Mouse (Mus musculus) hindbrain, embryonic 15.5 days (tissue): ENCODE measurements around the gene Olfr364-ps1. TPM values are rescaled to one million over a fixed set of nuclear protein-coding genes. Genes with fewer than 3 reads are reported as not detected.

ENCODE experiments used
- ATAC-seq: fragments of 200-750 bp; cut with Nextera tagmentation; 2 replicates; pipeline ENCODE4 v1.8.0; 2017; ENCODE audit warnings: low read depth, moderate number of reproducible peaks, moderate TSS enrichment; ENCODE audit not compliant: low FRiP score
- H3K27ac ChIP-seq: fragments of 300-500 bp; sonication (generic); replicated peaks from 2 replicates; pipeline ENCODE4 v1.5.1; 2015; ENCODE audit warnings: mild to moderate bottlenecking, inconsistent platforms
- H3K27me3 ChIP-seq: fragments of 300-500 bp; sonication (generic); 2 replicates; pipeline ENCODE4 v1.6.1; 2015; ENCODE audit warnings: control low read depth, inconsistent platforms
- H3K36me3 ChIP-seq: fragments of 300-500 bp; sonication (generic); 2 replicates; pipeline ENCODE4 v1.6.1; 2015; ENCODE audit warnings: control low read depth, inconsistent platforms
- H3K4me1 ChIP-seq: fragments of 300-500 bp; sonication (generic); replicated peaks from 2 replicates; pipeline ENCODE4 v1.6.1; 2015; ENCODE audit warnings: control low read depth, inconsistent platforms
- H3K4me2 ChIP-seq: fragments of 300-500 bp; sonication (generic); 2 replicates; pipeline ENCODE4 v1.6.1; 2015; ENCODE audit warnings: moderate library complexity, mild to moderate bottlenecking, inconsistent platforms
- H3K4me3 ChIP-seq: fragments of 300-500 bp; sonication (generic); 2 replicates; pipeline ENCODE4 v1.5.1; 2015; ENCODE audit warnings: mild to moderate bottlenecking, inconsistent platforms
- H3K9ac ChIP-seq: fragments of 300-500 bp; sonication (generic); 2 replicates; pipeline ENCODE4 v1.6.1; 2015; ENCODE audit warnings: inconsistent platforms
- H3K9me3 ChIP-seq: fragments of 300-500 bp; sonication (generic); 2 replicates; pipeline ENCODE4 v1.6.1; 2016; ENCODE audit warnings: control low read depth, inconsistent platforms
- WGBS: fragments of 180-500 bp; shearing (Covaris S2); methylation state at CpG from one replicate; pipeline ENCODE4 v1.1.7; 2015; 5-methylcytosine and 5-hydroxymethylcytosine counted together
- polyA plus RNA-seq: library from polyadenylated mRNA; unstranded; fragments of >200 nt; fragmentation: Nextera tagmentation; extraction: Ambion mirVana; gene quantifications from 2 replicates; pipeline ENCODE4 v1.2.1, GENCODE M21; 2015

Gene Olfr364-ps1
- polyA plus RNA-seq = not detected in 2 replicates

DNA sequence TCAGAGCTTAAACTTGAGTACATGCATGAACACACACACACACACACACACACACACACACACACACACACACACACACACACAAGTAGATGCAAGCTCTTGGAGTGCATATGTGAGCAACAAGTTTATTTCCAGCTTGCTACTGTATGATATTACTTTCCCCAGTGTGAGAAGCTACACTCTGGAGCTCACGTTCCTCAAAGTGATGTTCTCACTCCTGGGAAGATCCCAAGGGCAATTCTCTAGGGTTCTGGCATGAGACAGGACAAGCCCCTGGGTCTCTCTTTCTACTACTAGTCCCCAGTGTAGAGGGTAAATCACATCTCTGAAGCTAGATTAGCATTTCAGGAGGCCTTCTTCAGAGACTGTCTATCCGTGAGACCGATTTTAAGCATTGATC lies at the start of gene Olfr364-ps1:
Gene Olfr364-ps1, plus strand, starts transcription at position 301 of the 400 bp plus-strand sequence.
- no peak within 1 kb of the TSS for H3K4me3 ChIP-seq
- no peaks in the 10 kb centered on the region for H3K4me1 ChIP-seq
- WGBS = 76% methylated on average over 3 of the region's 3 CpGs
- no peaks in the 10 kb centered on the region for H3K27me3 ChIP-seq
- H3K9ac ChIP-seq = no peak within 1 kb of the TSS
- H3K9me3 ChIP-seq = 0 out of 2 replicates have a peak, but pooled peaks cover 3% of the 10 kb centered on the region
- no peak within 1 kb of the TSS for H3K4me2 ChIP-seq
- H3K27ac ChIP-seq = no peak within 1 kb of the TSS
- ATAC-seq = no peak
- H3K36me3 ChIP-seq = no peaks in the 10 kb centered on the region

DNA sequence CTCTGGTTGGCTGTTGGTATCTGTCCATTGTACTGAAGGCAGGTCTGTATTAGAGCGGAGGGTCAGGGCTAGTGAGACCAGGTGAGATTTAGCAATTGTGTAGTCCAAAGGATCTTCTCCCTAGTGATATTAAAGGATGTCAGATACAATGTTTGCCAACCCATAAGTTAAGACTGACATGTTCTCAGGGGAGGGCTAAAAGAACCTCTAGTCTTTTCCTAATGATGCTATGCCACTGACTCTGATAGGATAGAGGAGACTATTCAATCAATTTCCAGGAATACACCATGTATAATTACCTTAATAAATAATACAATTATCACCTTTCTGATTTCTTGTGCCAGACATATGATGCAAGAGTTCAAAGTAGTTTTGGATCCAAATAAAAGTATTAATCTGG lies 21.3 kb upstream of the Olfr364-ps1 start, which contains the start of gene Olfr362:
Gene Olfr362, minus strand, starts transcription at position 101 of the 400 bp plus-strand sequence.
- no peak within 1 kb of the TSS for H3K4me3 ChIP-seq
- no peak within 1 kb of the TSS for H3K4me2 ChIP-seq
- H3K36me3 ChIP-seq = no peaks in the 10 kb centered on the region
- 83% methylated on average over 1 of the region's 1 CpGs for WGBS
- no peak within 1 kb of the TSS for H3K27ac ChIP-seq
- peaks cover 5% of the 10 kb centered on the region; the same call in 1 of the 2 replicates for H3K9me3 ChIP-seq
- H3K27me3 ChIP-seq = no peaks in the 10 kb centered on the region
- no peak within 1 kb of the TSS for H3K9ac ChIP-seq
- H3K4me1 ChIP-seq = no peaks in the 10 kb centered on the region
- no peak for ATAC-seq

DNA sequence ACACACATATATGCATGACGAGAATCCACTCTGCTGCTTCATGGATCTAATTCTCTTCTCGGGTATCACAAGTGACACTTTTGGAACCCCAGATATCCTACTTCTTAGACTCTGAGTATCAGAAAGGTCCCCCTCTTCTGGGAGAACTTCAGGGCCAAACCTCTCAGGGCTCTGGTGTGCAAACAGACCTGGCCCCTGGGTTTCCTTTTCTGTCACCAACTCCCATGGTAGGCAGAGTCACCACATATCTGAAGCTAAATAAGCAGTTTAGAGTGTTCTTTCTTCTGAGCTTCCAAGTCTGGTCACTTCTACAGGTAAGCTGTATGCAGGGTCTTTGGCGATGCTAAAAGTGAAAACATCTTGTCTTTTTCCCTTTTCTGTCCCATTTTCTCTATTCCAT lies 48.8 kb downstream of the Olfr364-ps1 start, which contains the start of gene Olfr365:
Gene Olfr365, plus strand, starts transcription at position 301 of the 400 bp plus-strand sequence.
- Histone ChIP-seq H3K9ac (no peak within 1 kb of the TSS), H3K4me3 (no peak within 1 kb of the TSS), H3K27ac (no peak within 1 kb of the TSS), H3K36me3 (no peaks in the 10 kb centered on the region), H3K9me3 (no peaks in the 10 kb centered on the region; the same call in none of the 2 replicates), H3K27me3 (no peaks in the 10 kb centered on the region), H3K4me1 (no peaks in the 10 kb centered on the region), H3K4me2 (no peak within 1 kb of the TSS)
- no peak for ATAC-seq
- WGBS = 76% methylated on average over 3 of the region's 3 CpGs

Other genes starting within 250 kb of the Olfr364-ps1 start
- not detected in 2 replicates for gene Olfr353, start 246.4 kb upstream of the Olfr364-ps1 start, polyA plus RNA-seq
- not detected in 2 replicates for gene Olfr354, start 233.6 kb upstream of the Olfr364-ps1 start, polyA plus RNA-seq
- gene Olfr355, start 210.4 kb upstream of the Olfr364-ps1 start, polyA plus RNA-seq = not detected in 2 replicates
- not detected in 2 replicates for gene Olfr356, start 202.2 kb upstream of the Olfr364-ps1 start, polyA plus RNA-seq
- gene Olfr357, start 145.5 kb upstream of the Olfr364-ps1 start, polyA plus RNA-seq = not detected in 2 replicates
- gene Olfr358, start 130.0 kb upstream of the Olfr364-ps1 start, polyA plus RNA-seq = not detected in 2 replicates
- not detected in 2 replicates for gene Olfr360, start 73.6 kb upstream of the Olfr364-ps1 start, polyA plus RNA-seq
- not detected in 2 replicates for gene Olfr361, start 50.0 kb upstream of the Olfr364-ps1 start, polyA plus RNA-seq
- not detected in 2 replicates for gene Olfr362, start 21.4 kb upstream of the Olfr364-ps1 start, polyA plus RNA-seq
- gene Olfr365, start 48.9 kb downstream of the Olfr364-ps1 start, polyA plus RNA-seq = not detected in 2 replicates
- not detected in 2 replicates for gene Olfr366, start 72.3 kb downstream of the Olfr364-ps1 start, polyA plus RNA-seq
- not detected in 2 replicates for gene Olfr368, start 187.2 kb downstream of the Olfr364-ps1 start, polyA plus RNA-seq
- gene Pdcl, start 220.0 kb downstream of the Olfr364-ps1 start, polyA plus RNA-seq = 48.9 and 49.2 TPM in 2 replicates